Mouse (Mus musculus): ENCODE data around the gene Ephb3.

- TF ChIP-seq POLR2A (IDR thresholded peaks at IDR 0.05; ENCODE audit: extremely low read depth, insufficient read depth, low read length), result no peak
- TF ChIP-seq CTCF (IDR thresholded peaks at IDR 0.05; ENCODE audit: extremely low read depth, insufficient read depth, low read length), result no peak
These were observed 15.1 kb downstream of the Ephb3 start for GRCm38 (mm10) chr16:21219656-21220055.
